Mouse (Mus musculus) thymus, postnatal 25 days (tissue): ENCODE measurements around the gene Acvr1b.
A peak's percentile ranks its signal among the peaks of the same experiment; 100 is the strongest.

Experiments
- DNase-seq: peaks from one replicate; pipeline ENCODE4 v3.0.0; 2022

Acvr1b gene

DNA sequence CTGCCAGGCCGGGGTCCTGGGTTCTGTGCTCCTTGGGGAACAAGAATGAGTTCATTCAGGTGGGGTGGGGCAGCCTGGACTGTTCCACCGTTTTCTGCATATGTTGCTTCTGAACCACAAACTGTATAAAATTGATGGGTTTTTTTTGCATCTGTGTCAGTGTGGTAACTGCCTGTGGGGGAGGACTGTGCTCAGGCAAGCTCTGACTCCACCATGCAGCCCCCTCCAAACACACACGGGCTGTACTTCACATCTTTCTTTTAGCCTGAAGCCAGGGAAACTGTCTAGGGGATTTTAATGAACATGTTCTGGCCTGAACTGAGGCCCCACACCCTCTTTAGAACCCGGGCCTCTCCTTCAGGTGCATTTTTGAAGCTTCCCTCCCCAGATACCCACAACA is 58.7 kb downstream of the Acvr1b start:
- DNase-seq: no peak

DNA sequence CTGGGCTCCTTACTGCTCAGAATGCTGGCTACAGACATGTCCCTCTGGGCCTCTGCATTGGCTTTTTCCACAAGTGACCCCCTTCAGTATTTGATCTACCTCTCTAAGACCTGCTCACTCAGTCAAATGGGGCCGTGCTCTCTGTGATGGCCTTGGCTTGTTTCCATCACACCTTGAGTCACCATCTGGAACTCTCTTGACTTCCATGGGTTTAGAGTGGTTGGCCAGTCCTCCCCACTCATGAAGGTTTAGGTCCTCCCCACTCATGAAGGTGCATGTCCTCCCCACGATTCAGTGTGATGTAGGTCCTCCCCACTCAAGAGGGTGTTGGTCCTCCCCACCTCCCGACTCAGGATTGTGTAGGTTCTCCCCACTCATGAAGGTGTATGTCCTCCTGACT is 59.3 kb downstream of the Acvr1b start:
- no peak for DNase-seq

GRCm38 (mm10) chr15:101233641-101234275 is 59.9 kb downstream of the Acvr1b start:
- DNase-seq: no peak

DNA sequence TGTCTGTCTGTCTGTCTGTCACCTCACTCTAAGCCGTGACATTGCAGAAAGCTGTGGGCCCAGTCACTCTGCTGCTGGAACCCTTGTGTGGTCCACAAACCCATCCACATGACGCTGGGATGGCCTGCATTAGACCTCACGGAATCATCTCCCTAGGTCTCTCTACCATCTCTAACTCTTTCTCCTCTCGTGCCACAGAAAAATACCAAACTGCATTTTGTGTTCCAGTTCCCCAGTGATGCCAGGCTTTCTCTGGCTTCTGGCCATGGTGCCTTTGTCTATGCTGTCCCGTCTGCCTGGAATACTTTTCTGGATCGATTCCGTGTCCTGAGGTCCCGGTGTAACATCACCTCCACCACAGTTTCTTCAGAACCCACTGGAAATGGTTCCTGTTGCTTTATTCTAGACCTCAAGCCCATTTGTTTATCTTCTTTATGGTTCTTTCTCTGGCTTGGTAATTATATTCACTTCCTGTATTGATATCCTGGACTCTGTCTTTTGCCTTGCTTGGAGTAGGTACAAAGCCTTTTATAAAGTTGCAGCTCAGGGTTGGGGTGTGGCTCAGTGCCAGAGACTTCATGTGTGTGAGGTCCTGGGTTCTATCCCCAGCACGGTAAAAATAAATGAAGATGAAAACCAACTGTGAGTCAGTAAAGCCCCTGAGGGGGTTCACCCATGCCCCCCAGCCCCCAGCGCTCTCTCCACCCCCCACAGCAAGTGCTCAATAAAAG is 60.9 kb downstream of the Acvr1b start:
- no peak for DNase-seq

GRCm38 (mm10) chr15:101235342-101235698 is 61.5 kb downstream of the Acvr1b start:
- peak; percentile 88 for DNase-seq

DNA sequence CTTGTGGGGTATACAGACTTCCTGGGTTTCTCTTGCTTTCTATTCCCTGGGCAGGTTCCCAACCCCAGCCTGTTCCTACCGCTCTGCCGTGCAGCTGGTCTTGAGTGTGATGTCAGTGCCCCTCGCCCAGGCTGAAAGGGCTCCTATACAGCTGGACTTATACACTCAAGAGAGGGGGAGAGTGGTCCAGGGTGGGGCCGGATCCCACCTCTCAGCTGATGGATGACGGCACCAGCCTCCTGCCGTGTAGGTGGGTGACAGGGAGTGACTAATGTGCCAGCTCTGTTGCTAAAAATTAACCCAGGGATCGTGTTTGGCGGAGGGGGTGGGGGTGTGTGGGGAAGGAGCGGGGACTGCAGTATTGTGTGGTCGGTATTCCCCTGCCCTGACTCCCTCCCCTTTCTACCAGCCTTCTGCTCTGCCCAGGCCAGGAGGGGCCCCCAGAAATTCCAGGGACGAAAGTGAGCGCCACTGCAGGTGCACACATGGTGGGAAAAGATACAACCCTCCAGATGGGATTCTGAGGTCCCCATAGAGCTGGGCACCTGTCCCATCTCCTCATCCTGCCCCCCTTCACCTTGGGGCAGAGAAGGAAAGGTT is 62.0 kb downstream of the Acvr1b start:
- DNase-seq: peak; percentile 54

DNA sequence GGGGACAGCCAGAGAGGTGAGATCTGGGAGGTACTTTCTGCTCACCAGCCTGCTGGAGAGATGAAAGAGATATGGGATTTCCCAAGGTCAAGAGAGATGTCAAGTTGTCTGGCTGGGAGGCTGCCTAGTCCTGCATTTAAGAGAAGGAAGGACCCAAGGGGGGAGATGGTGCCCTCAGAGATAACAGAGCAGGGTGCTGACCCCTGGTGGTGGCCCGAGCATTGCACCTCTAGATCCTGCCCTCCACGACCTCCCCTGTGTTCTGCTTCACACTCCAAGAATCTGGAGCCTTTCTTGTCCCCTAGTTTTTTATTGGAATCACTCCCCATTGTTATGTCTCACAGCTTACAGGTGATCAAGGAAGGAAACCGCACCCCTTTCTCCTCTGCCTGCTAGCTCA is 63.0 kb downstream of the Acvr1b start:
- peak; percentile 82 for DNase-seq

DNA sequence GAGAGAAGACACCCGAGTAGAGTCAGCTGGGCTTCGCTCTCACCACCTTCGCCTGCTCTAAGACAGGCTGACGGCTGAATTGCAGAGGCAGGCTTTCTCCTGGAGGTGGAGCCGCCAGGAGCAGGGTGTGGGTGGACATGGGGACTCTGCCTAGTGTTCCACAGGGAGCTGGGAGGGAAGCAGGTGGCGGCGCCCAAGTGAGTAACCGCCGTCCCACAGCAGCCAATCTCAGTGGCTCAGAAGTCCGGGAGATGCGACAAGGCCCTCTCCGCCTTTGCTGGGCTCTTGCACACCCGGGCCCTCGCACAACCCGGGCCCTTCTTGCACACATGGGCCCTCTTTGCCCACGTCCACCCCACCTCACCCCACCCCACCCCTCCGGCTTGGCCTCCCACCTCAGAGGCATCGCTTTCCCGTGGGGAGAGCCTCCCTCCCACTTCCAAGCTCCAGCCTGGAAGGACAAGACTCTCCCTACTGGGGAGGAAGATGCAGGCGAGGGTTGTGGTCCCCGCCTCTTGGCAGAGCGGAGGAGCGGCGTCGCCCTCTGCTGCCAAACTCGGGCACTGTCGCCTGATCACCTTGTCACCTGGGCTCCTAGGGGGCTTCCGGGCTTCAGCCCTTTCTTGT is 65.1 kb downstream of the Acvr1b start:
- DNase-seq: peak; percentile 85

- no peak for DNase-seq
These were observed 66.0 kb downstream of the Acvr1b start for GRCm38 (mm10) chr15:101239821-101240220.

DNA sequence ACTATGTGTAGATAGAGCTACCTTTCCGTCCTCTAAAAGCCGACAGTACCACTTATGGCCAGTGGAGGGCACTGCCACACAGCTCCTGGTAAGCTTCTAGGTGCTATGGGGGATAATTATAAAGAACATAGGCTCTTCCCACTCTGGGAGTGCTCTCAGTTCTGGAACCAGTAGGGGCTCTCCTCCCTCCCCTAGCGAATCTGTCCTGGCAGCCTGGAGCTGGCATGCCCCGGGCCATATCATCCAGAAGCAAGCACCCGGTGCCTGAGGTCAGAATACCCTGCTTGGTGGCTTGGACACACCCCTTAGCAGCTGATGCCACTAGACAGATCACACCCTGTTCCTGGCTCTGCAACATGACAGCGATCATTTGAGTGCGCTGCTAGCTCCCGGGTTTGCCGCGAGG is 66.9 kb downstream of the Acvr1b start:
- peak; percentile 92 for DNase-seq

DNA sequence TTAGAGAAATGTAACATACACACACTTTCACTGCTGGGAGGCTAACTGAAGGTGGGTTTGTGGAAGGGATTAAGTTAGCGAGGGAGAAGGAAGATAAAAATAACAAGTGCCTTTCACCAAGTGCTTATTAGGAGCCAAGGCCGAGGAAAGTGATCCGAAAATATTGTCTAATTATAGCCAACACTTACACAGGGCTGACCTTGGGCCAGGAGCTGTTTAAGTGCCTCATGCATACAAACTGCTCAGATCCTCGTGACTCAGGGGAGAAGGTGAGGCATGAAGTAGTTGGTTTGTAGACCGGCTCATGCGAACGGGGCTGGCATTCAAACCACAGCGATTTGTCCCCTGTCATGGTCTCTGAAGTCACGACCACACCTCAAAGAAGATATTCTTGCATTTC is 67.4 kb downstream of the Acvr1b start:
- DNase-seq: no peak

- DNase-seq: no peak
These were observed 68.0 kb downstream of the Acvr1b start for GRCm38 (mm10) chr15:101241853-101242252.

GRCm38 (mm10) chr15:101242645-101243044 is 68.8 kb downstream of the Acvr1b start:
- no peak for DNase-seq

- DNase-seq: no peak
These were observed 70.1 kb downstream of the Acvr1b start for GRCm38 (mm10) chr15:101244012-101244411.

DNA sequence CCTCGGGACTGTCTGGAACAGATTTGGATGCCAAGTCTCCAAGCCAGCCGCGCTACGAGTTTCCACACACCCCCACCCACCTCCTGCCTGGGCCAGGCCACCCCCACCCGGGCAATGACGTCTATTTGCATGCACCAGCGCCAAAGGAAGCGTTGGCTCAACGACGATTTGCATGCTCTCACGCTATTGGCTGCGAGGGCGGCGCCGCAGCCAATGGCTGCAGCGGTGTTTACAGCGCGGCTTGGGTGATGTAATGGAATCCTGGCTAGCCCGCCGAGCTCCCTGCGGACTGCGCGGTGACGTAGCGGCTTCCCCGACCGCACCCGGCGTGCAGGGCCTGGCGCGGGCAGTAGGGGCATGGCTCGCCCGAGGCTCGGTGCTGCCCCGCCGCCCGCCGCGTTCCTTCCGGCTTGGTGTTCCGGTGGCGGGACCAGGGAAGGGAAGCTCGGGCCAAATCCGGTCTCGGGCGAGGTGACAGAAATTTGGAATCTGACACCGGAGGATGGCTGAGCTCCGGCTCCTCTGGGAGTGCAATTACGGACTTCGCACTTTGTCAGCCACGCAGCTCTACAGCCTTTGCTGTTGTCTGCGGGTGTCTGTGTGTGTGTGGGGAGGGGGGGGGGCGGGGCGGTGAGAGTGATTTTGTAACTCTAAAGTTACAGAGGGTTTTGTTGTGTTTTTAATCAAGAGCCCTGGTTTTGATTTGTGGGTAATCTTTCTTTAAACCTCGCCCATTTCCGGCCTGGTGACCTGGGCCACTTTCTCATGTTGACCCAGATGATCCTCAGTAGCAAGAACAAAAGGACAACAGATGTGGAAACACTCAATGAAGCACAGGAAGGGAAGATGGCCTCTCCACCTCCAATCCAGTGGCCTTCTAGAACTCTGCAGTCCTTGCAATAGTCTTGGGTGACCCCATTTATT is 72.6 kb downstream of the Acvr1b start:
- peak; percentile 94 for DNase-seq

GRCm38 (mm10) chr15:101247155-101247498 is 73.3 kb downstream of the Acvr1b start:
- no peak for DNase-seq

- DNase-seq: no peak
These were observed 74.3 kb downstream of the Acvr1b start for GRCm38 (mm10) chr15:101248029-101248710.

DNA sequence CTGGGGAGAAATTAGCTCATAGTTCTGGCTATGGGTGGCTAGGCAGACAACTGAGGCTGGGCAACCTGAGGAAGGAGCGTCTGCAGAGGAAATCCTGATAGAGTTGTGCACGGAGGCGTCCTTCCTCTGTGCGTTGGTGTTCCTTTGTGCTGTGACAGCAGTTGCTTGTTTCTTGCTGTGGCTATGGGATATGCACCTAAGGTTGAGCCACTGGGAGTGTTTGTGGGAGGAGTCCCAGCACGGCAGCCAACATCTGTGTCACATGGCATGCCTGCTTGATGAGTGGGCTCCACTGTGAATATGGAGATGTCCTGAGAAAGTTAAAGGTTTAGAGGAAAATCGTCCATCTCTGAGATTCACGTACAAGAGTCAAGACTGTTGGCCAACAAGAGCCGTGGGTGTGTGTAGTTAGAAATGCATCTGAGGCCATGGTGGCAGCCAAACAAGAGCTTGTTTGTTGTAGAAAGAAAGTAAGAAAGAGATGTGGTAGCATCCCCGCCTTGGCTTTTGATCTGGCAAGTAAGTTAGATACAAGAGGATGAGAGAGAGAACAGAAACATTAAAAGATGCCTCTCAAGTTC is 76.4 kb downstream of the Acvr1b start:
- no peak for DNase-seq

GRCm38 (mm10) chr15:101251930-101252329 is 78.1 kb downstream of the Acvr1b start:
- no peak for DNase-seq

GRCm38 (mm10) chr15:101252614-101253013 is 78.7 kb downstream of the Acvr1b start:
- DNase-seq: no peak

GRCm38 (mm10) chr15:101253563-101253885 is 79.7 kb downstream of the Acvr1b start:
- DNase-seq: no peak
